Mouse (Mus musculus) cortical plate, adult 2 months (tissue): ENCODE measurements around the gene Gpr150. TPM values are rescaled to one million over a fixed set of nuclear protein-coding genes. Genes with fewer than 3 reads are reported as not detected.

Experiments used
- H3K27ac ChIP-seq: fragments of 200-500 bp; 2 replicates; pipeline ENCODE4 v1.5.1; 2012; ENCODE audit warnings: low read length, control low read depth, inconsistent platforms; ENCODE audit not compliant: insufficient read depth
- H3K4me1 ChIP-seq: fragments of 200-500 bp; 2 replicates; pipeline ENCODE4 v1.6.1; 2011; ENCODE audit warnings: low read length; ENCODE audit not compliant: control insufficient read depth, insufficient read depth
- H3K4me3 ChIP-seq: fragments of 200-500 bp; 2 replicates; pipeline ENCODE4 v1.5.1; 2011; ENCODE audit warnings: mild to moderate bottlenecking, low read length, control low read depth; ENCODE audit not compliant: insufficient read depth
- CTCF ChIP-seq: fragments of 200-500 bp; IDR thresholded peaks from 2 replicates; pipeline ENCODE4 v1.5.1; 2011; ENCODE audit warnings: mild to moderate bottlenecking, control low read depth, low read length; ENCODE audit not compliant: insufficient read depth; ENCODE audit errors: extremely low read depth
- POLR2A ChIP-seq: fragments of 200-500 bp; IDR thresholded peaks from 2 replicates; pipeline ENCODE4 v1.6.1; 2011; ENCODE audit warnings: mild to moderate bottlenecking, low read length, control low read depth; ENCODE audit not compliant: insufficient read depth; ENCODE audit errors: extremely low read depth
- polyA plus RNA-seq: library from polyadenylated mRNA; depleted of rRNA; stranded (reverse); fragments of >200 nt; gene quantifications from 2 replicates; pipeline ENCODE4 v1.2.3, GENCODE M21; 2012

Gene Gpr150
- polyA plus RNA-seq, 1 experiment = 6.0 TPM

GRCm38 (mm10) chr13:76057267-76058069 is 672 bp upstream of the Gpr150 start:
- peak overlapping the region; percentile 38; the same call in 1 of the 2 replicates for H3K4me3 ChIP-seq
- peaks cover 2% of the 10 kb centered on the region; the same call in 1 of the 2 replicates for H3K4me1 ChIP-seq
- H3K27ac ChIP-seq = no peak overlapping the region
- TF ChIP-seq CTCF (no peak), POLR2A (no peak)

GRCm38 (mm10) chr13:76056261-76056724 is 503 bp downstream of the Gpr150 start:
- TF ChIP-seq CTCF (0 out of 2 replicates have a peak, but pooled peaks have one; percentile 1), POLR2A (0 out of 2 replicates have a peak, but pooled peaks have one; percentile 29)
- H3K4me3 ChIP-seq = peak overlapping the region; percentile 38
- peak overlapping the region; percentile 13 for H3K27ac ChIP-seq
- H3K4me1 ChIP-seq = peaks cover 2% of the 10 kb centered on the region; the same call in 1 of the 2 replicates

- H3K27ac ChIP-seq = peak overlapping the region; percentile 13; the same call in 1 of the 2 replicates
- TF ChIP-seq POLR2A (no peak), CTCF (no peak)
Observed at GRCm38 (mm10) chr13:76055391-76056232, 1.2 kb downstream of the Gpr150 start.

DNA sequence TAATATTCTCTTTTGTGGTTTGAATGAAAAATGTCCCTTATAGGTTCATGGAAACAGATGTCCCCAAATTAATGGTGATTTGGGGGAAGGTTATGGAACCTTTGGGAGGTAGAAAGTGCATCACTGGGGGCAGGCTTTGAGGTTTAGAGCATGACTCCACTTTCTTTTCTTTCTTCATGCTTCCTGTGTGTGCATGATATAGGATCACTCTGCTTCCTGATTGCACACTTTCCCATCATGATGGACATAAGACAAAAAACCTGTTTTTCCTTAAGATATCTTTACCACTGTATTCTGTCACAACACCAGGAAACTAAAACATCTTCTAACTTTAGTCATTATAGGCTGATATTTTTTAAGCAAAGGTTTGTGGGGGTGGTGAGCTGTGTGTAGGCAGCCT is 11.8 kb downstream of the Gpr150 start:
- Histone ChIP-seq H3K4me1 (no peaks in the 10 kb centered on the region), H3K27ac (no peak overlapping the region), H3K4me3 (no peak overlapping the region)
- TF ChIP-seq POLR2A (no peak), CTCF (no peak)

More at GRCm38 (mm10) chr13:76055391-76056232, 1.2 kb downstream of the Gpr150 start:
- Histone ChIP-seq H3K4me1 (peaks cover 2% of the 10 kb centered on the region; the same call in 1 of the 2 replicates), H3K4me3 (peak overlapping the region; percentile 38)

DNA sequence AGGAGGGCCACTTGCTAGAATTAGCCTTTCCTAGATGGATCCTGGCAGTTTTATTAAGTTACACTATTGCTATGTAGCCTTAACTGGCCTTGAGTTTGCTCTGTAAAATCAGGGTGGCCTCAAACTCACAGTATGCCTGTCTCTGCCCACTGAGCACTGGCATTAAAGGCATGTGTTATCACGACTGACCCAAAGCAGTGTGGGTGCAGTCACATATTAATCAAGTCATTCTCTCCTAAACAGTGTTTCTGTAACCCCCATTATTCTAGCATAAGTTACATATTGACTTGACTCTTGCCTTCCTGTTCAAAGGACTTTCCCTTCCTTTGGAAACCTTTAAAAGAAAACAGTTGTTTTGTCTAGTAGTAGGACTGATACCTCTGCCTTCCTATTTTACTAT is 14.3 kb downstream of the Gpr150 start:
- Histone ChIP-seq H3K4me3 (no peak overlapping the region), H3K4me1 (no peaks in the 10 kb centered on the region), H3K27ac (no peak overlapping the region)
- TF ChIP-seq CTCF (no peak), POLR2A (no peak)

- Histone ChIP-seq H3K4me1 (no peaks in the 10 kb centered on the region), H3K27ac (no peak overlapping the region), H3K4me3 (no peak overlapping the region)
- no peak for TF ChIP-seq POLR2A
- TF ChIP-seq CTCF = no peak
Observed at GRCm38 (mm10) chr13:76024588-76024987, 32.2 kb downstream of the Gpr150 start.

- H3K27ac ChIP-seq = no peak overlapping the region
- no peaks in the 10 kb centered on the region for H3K4me1 ChIP-seq
- TF ChIP-seq POLR2A (no peak), CTCF (no peak)
- H3K4me3 ChIP-seq = no peak overlapping the region
Observed at GRCm38 (mm10) chr13:76021782-76022181, 35.0 kb downstream of the Gpr150 start.

DNA sequence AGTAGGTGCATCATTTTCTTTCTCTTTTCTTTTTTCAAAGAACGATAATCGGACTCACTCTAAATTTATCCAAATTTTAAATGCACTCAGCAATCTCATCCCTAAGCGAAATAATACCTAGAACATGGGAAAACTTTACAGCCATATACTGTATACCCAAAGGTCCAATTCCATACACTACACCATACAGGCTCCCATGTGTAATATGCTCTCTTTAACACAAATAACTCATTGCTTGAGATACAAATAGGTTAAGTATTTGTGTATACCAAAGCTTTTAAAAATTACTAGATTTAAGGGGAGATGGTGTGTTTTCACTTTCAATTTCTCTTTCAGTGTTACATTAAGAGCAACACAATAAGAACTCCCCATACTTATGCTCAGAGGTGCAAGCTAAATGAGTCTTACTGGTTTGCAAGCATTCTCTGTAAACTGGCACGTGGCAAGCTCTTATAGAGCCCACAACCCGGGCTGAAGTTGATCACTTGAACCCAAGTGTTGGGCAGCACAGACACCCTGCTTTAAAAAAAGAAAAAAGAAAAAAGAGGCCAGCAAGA is 37.9 kb downstream of the Gpr150 start:
- TF ChIP-seq POLR2A (no peak), CTCF (no peak)
- H3K4me3 ChIP-seq = peak overlapping the region; percentile 69
- no peaks in the 10 kb centered on the region for H3K4me1 ChIP-seq
- no peak overlapping the region for H3K27ac ChIP-seq

GRCm38 (mm10) chr13:76017974-76018843 is 38.6 kb downstream of the Gpr150 start, which contains the start of gene Rfesd:
Gene Rfesd, minus strand, starts transcription at chr13:76018719.
- Histone ChIP-seq H3K4me3 (peak within 1 kb of the TSS; percentile 69), H3K27ac (peak within 1 kb of the TSS; percentile 93), H3K4me1 (no peaks in the 10 kb centered on the region)
- no peak for TF ChIP-seq CTCF
- TF ChIP-seq POLR2A = peak; percentile 69
